Mouse (Mus musculus) heart, embryonic 14.5 days (tissue): ENCODE results near the gene Tmprss9. TPM values are rescaled to one million over a fixed set of nuclear protein-coding genes. Genes with fewer than 3 reads are reported as not detected.

Source experiments
- ATAC-seq: fragments of 200-750 bp; cut with Nextera tagmentation; 2 replicates; pipeline ENCODE4 v1.8.0; 2017; ENCODE audit warnings: low read depth, moderate TSS enrichment; ENCODE audit not compliant: insufficient number of reproducible peaks, insufficient read depth, low FRiP score
- H3K27ac ChIP-seq, 2 experiments: fragments of 200-500 bp in 1 of 2; fragments of 300-500 bp in 1 of 2; sonication (generic) in 1 of 2; replicated peaks in 1 of 2; 2 replicates each; pipeline ENCODE4 v1.5.1; 2012 to 2014; ENCODE audit warnings: low read depth in 2 of 2, low read length in 2 of 2, control low read depth in 1 of 2, mild to moderate bottlenecking in 1 of 2, mixed read lengths in 1 of 2; ENCODE audit not compliant: control insufficient read depth in 1 of 2, insufficient read depth in 1 of 2
- H3K27me3 ChIP-seq: fragments of 300-500 bp; sonication (generic); 2 replicates; pipeline ENCODE4 v1.6.1; 2014; ENCODE audit warnings: mild to moderate bottlenecking, low read length, control low read depth; ENCODE audit not compliant: control insufficient read depth, insufficient read depth
- H3K36me3 ChIP-seq: fragments of 300-500 bp; sonication (generic); 2 replicates; pipeline ENCODE4 v1.6.1; 2014; ENCODE audit warnings: mild to moderate bottlenecking, control low read depth, low read length, mixed read lengths; ENCODE audit not compliant: control insufficient read depth, insufficient read depth
- H3K4me1 ChIP-seq, 2 experiments: fragments of 200-500 bp in 1 of 2; fragments of 300-500 bp in 1 of 2; sonication (generic) in 1 of 2; 2 replicates each; pipeline ENCODE4 v1.6.1; 2012 to 2014; ENCODE audit warnings: low read length in 2 of 2, control low read depth in 1 of 2, mixed read lengths in 1 of 2; ENCODE audit not compliant: control insufficient read depth in 2 of 2, insufficient read depth in 2 of 2
- H3K4me2 ChIP-seq: fragments of 300-500 bp; sonication (generic); 2 replicates; pipeline ENCODE4 v1.6.1; 2014; ENCODE audit warnings: mild to moderate bottlenecking, low read length
- H3K4me3 ChIP-seq, 2 experiments: fragments of 200-500 bp in 1 of 2; fragments of 300-500 bp in 1 of 2; sonication (generic) in 1 of 2; 2 replicates each; pipeline ENCODE4 v1.5.1; 2012 to 2014; ENCODE audit warnings: low read length in 2 of 2, mild to moderate bottlenecking in 2 of 2, control low read depth in 1 of 2, low read depth in 1 of 2, moderate library complexity in 1 of 2; ENCODE audit not compliant: control insufficient read depth in 1 of 2, insufficient read depth in 1 of 2
- H3K9ac ChIP-seq: fragments of 300-500 bp; sonication (generic); 2 replicates; pipeline ENCODE4 v1.6.1; 2014; ENCODE audit warnings: mild to moderate bottlenecking, low read length
- H3K9me3 ChIP-seq: fragments of 300-500 bp; sonication (generic); 2 replicates; pipeline ENCODE4 v1.6.1; 2016; ENCODE audit warnings: low read length, control low read depth; ENCODE audit not compliant: control insufficient read depth
- whole genome bisulfite sequencing: fragments of 180-500 bp; shearing (Covaris S2); extraction: QIAGEN DNeasy Blood & Tissue Kit; methylation state at CpG from one replicate; pipeline ENCODE4 v1.1.7; 2014; 5-methylcytosine and 5-hydroxymethylcytosine counted together
- polyA plus RNA-seq: library from polyadenylated mRNA; unstranded; fragments of >200 nt; fragmentation: Nextera tagmentation; extraction: Ambion mirVana; gene quantifications from 2 replicates; pipeline ENCODE4 v1.2.1, GENCODE M21; 2014

Tmprss9 gene
- polyA plus RNA-seq, 1 experiment from 2014 or later, result 0.05 TPM

DNA sequence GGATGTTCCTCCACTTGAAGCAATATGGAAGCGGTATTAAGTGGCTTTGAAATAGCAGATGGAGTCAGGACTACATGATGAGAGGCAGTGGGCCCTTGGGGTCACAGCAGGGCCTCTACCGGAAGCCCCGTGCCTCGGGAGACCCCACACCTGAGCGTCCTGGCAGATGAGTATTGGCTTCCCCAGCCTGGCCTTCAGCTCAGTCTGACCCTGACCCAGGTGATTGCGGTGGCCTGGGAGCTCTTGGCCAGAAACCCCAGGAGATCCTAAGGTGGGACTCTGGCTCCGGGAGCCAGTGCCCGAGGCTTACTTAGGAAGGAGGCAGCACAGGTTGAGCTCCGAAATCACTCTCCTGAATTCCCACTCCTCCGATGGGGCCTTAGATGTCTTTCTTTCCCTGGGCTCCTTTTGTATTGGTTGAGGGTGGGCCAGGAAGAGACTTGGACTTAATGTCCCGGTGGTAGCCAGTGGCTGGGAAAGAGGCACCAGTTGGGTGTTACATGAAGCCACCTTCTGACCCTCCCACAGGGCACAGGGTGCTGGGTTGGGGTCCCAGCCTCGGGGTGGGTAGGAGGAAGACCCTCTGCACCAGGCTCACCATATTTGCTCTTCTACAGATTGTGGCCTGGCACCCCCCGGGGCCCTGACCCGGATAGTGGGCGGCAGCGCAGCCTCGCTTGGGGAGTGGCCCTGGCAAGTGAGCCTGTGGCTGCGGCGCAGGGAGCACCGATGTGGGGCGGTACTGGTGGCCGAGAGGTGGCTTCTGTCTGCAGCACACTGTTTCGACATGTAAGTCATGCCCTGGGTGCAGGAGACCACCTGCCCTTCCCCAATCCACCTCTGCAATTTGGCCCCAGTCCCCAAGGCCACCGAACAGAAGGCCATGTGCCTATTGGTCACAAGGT is 25.2 kb downstream of the Tmprss9 start:
- no peak overlapping the region for H3K9ac ChIP-seq

DNA sequence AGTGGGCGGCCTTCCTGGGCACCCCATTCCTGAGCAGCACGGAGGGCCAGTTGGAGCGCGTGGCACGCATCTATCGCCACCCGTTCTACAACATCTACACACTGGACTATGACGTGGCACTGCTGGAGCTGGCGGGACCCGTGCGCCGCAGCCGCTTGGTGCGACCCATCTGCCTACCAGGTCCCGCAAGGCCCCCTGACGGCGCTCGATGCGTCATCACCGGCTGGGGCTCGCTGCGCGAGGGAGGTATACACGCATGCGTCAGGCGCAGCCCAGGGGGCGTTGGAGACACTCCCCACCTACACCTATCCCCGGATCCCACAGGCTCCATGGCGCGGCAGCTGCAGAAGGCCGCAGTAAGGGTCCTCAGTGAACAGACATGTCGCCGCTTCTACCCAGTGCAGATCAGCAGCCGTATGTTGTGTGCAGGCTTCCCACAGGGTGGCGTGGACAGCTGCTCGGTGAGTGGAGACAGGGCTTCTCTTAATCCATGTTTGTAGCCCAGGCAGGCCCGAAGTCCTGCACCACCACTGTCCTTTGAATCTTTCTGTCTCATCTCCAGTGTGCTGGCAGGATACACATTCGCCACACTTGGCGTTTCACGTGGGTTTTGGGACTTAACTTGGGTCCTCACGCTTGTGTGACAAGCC is 26.3 kb downstream of the Tmprss9 start:
- Histone ChIP-seq H3K36me3 (peaks cover 35% of the 10 kb centered on the region), H3K4me1 (peaks cover 6 to 22% of the 10 kb centered on the region in 2 experiments), H3K27me3 (no peaks in the 10 kb centered on the region), H3K27ac (no peak overlapping the region), H3K4me2 (peak overlapping the region; percentile 50), H3K9me3 (no peaks in the 10 kb centered on the region), H3K9ac (peak overlapping the region; percentile 51; the same call in 1 of the 2 replicates), H3K4me3 (0 out of 4 replicates have a peak overlapping the region, but pooled peaks of 1 of the 2 experiments have one; percentile 1)
- ATAC-seq, result no peak
- WGBS, result 21% methylated on average over 41 of the region's 41 CpGs

More for the DNA sequence above, 25.2 kb downstream of the Tmprss9 start:
- Histone ChIP-seq H3K9me3 (no peaks in the 10 kb centered on the region), H3K4me1 (peaks cover 6 to 22% of the 10 kb centered on the region in 2 experiments), H3K36me3 (peaks cover 23% of the 10 kb centered on the region), H3K4me2 (no peak overlapping the region), H3K4me3 (no peak overlapping the region), H3K27ac (no peak overlapping the region), H3K27me3 (no peaks in the 10 kb centered on the region)
- 68% methylated on average over 24 of the region's 24 CpGs for WGBS
- no peak for ATAC-seq

DNA sequence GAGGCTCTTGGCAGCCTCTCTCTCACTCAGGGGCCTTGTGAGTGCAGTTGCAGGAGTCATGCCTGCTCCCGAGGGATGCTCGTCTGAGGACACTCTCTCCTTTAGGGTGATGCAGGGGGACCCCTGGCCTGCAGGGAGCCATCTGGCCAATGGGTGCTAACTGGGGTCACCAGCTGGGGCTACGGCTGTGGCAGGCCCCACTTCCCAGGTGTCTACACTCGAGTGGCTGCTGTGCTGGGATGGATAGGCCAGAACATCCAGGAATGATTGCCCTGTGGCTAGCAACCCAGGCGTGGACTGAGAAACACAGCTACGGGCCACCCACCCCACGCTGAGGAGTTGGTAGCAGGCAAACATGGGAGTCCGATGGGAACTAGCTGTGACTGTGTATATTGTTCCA is 27.4 kb downstream of the Tmprss9 start:
- H3K27ac ChIP-seq, result no peak overlapping the region
- 89% methylated on average over 8 of the region's 8 CpGs for WGBS
- H3K27me3 ChIP-seq, result no peaks in the 10 kb centered on the region
- H3K36me3 ChIP-seq, result peaks cover 44% of the 10 kb centered on the region
- H3K4me1 ChIP-seq, result peaks cover 6 to 23% of the 10 kb centered on the region in 2 experiments
- H3K9ac ChIP-seq, result no peak overlapping the region
- 0 out of 4 replicates have a peak overlapping the region, but pooled peaks of 1 of the 2 experiments have one; percentile 86 for H3K4me3 ChIP-seq
- no peak for ATAC-seq
- H3K9me3 ChIP-seq, result no peaks in the 10 kb centered on the region
- no peak overlapping the region for H3K4me2 ChIP-seq

DNA sequence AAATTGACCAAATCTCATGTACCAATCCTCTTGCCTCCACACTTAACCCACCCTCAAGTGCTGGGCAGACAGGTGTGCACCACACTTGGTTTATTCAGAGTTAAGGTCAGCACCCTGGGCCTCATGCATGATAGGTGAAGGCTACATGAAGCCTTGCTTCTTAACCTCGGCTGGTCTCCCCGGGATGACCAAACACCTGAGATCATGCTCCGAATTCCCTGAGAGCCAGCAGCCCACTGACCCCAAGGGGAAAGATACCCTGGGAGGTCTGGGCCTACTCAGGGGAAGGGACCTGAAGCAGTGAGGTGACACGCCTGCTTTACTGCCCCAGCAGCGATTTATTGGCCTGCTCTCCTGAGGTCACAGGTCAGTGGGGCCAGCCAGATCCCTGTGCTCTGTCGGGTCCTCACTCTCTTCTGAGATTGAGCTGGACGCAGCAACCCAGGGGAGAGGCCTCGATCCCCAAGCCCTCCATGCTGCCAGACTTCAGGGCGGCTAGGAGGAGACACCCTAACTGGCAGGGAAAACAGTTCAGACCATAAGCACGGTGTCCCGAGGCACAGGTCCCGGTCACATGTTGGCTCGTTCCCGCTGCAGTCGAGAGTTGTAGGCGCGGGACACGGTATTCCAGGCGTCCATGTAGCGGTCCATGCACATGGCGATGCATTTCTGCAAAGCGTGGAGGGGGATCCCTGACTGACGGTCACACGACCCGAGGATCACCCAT is 28.1 kb downstream of the Tmprss9 start:
- no peak overlapping the region; a peak in 1 of 4 replicates for H3K27ac ChIP-seq
- H3K27me3 ChIP-seq, result no peaks in the 10 kb centered on the region
- H3K4me3 ChIP-seq, result peak overlapping the region; percentile 86 to 95
- WGBS, result 18% methylated on average over 25 of the region's 25 CpGs
- peaks cover 6 to 25% of the 10 kb centered on the region in 2 experiments for H3K4me1 ChIP-seq
- H3K9ac ChIP-seq, result peak overlapping the region; percentile 88
- H3K4me2 ChIP-seq, result peak overlapping the region; percentile 96
- no peaks in the 10 kb centered on the region for H3K9me3 ChIP-seq
- ATAC-seq, result no peak
- H3K36me3 ChIP-seq, result peaks cover 51% of the 10 kb centered on the region

DNA sequence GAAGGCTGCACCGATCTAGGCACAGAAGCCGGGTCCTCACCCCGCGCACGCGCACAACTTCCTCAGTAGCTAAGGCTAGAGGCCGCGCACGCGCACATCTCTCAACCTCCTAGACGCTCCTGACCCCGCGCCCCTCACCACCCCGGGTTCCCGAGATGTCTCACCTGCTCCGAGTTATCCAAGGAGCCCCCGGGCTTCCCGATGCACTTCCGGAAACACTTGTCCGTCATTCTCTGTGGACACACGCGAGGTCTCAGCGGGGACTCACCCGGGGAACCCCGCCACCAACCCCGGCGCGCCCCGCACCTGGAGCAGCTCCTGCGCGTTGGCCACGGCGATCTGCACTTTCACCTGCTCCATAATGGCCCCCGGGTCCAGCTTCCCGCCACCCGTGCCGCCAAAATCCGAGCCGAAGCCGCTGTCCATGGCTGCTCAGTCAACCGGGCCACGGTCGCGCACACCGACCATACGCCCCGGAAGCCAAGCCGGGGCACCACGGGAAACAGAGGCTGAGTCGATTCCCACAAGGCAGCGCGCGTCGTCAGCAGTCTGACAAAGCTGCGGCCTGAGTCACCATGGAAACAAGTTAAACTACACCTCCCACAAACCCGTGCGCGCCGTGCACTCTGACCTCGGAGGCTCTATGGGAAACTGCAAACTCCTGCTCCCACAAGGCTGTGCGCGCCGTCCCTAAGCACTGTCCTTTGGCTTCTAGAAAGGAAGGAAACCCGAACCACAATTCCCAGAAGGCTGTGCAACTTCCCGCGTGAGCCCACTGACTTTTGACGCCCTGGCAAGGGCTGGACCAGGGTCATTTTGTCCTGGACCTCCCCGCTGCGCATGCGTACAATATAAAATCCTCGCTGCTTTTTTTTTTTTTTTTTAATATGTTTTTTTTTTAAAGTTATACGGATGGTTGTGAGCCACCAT is 28.9 kb downstream of the Tmprss9 start, which contains the start of gene Timm13:
TSS of gene Timm13 (minus strand) at position 652 of the 930 bp plus-strand sequence.
- peak; percentile 95 for ATAC-seq
- H3K36me3 ChIP-seq, result peaks cover 59% of the 10 kb centered on the region
- no peaks in the 10 kb centered on the region for H3K27me3 ChIP-seq
- H3K27ac ChIP-seq, result peak within 1 kb of the TSS; percentile 66 to 73
- H3K9me3 ChIP-seq, result no peaks in the 10 kb centered on the region
- H3K4me2 ChIP-seq, result peak within 1 kb of the TSS; percentile 96
- H3K9ac ChIP-seq, result peak within 1 kb of the TSS; percentile 88
- WGBS, result under 1% methylated on average over 72 of the region's 72 CpGs
- peaks cover 6 to 25% of the 10 kb centered on the region in 2 experiments for H3K4me1 ChIP-seq
- peak within 1 kb of the TSS; percentile 86 to 95 for H3K4me3 ChIP-seq

DNA sequence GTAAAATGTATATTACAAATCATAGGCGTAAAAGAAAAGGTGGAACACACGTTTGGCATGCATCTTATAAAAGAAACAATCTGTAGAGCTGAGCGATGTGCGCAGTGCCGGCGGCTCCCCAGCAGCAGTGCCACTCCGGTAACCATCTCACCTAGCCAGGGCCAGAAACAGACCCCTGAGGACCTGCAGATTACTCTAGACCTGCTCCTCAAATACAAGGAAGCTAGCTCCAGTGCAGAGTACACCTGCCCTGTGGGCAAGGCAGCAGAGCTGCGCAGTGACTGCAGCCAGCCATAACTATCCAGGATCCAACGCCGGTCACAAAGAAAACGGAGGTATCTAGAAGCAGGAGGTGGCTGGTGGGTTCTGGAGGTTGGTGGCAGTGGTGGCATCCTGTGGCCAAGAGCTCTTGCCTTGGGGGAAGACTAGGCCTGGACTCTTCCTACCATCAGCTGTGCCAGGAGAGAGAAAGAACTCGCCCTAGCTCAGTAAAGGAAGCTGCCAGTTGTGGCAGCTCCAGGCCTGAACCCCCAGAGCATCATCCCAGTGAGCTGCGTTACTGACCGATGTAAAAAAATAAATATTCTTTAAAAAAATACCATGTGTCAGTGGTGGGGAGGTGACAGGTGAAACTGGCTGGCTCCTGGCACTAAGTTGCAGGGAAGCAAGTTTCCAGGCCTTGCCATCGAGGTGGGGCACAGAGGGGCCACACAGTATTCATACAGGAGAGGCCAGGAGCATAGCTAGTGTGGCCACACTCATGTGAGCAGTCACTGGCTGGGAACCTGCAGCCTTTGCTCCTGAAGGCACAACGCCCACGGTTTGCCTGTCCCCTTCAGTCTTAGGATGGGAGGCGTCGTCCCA is 30.0 kb downstream of the Tmprss9 start:
- Histone ChIP-seq H3K36me3 (peaks cover 69% of the 10 kb centered on the region), H3K4me3 (0 out of 4 replicates have a peak overlapping the region, but pooled peaks of 1 of the 2 experiments have one; percentile 3), H3K9ac (peak overlapping the region; percentile 47), H3K27ac (peak overlapping the region in 1 of 2 experiments; percentile 49; a peak in 2 of 4 replicates), H3K4me1 (peaks cover 6 to 25% of the 10 kb centered on the region in 2 experiments), H3K27me3 (no peaks in the 10 kb centered on the region), H3K9me3 (no peaks in the 10 kb centered on the region), H3K4me2 (peak overlapping the region; percentile 41)
- no peak for ATAC-seq
- 89% methylated on average over 19 of the region's 19 CpGs for WGBS
